Mouse (Mus musculus): ENCODE measurements around the gene Bbs9.

DNA sequence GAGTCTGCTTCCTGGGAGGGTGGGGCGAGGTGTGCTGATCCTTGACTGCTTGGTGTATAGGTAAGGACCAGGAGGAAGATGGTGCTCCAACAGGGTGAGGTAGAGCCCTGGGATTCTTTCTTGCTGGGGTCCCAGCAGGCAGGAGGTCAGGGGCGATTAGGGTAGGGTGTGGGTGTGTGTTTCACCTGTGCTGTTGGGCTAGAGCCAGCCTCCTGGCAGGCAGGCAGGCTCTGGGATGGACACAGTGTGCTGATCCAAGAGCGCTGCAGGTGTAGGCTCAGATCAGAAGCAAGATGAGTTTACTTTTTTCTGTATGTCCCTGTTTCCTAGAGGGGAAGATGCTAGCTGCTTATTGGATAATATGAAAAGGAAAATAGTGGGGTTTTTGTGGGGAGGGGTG lies 108.7 kb downstream of the Bbs9 start:
- TF ChIP-seq UBTF (IDR thresholded peaks at IDR 0.05; ENCODE audit: low read depth, low read length) (no peak), EP300 (IDR thresholded peaks at IDR 0.05; ENCODE audit: low read length) (no peak), CTCF (conservative IDR thresholded peaks at IDR 0.05 in 1 of 2, IDR thresholded peaks at IDR 0.05 in 1 of 2; ENCODE audit: low read depth in 2 of 2, low read length in 2 of 2) (no peak), CHD2 (IDR thresholded peaks at IDR 0.05; ENCODE audit: low read length) (no peak), SIN3A (IDR thresholded peaks at IDR 0.05; ENCODE audit: low read length) (no peak), NELFE (IDR thresholded peaks at IDR 0.05; ENCODE audit: low read depth, low read length) (no peak), POLR2A (IDR thresholded peaks at IDR 0.05; ENCODE audit: low read depth, low read length) (no peak), ELF1 (IDR thresholded peaks at IDR 0.05; ENCODE audit: low read depth, low read length) (no peak), MAFK (IDR thresholded peaks at IDR 0.05; ENCODE audit: insufficient replicate concordance, low read length) (no peak), ZC3H11A (IDR thresholded peaks at IDR 0.05; ENCODE audit: low read depth, low read length) (no peak), POLR2AphosphoS2 (IDR thresholded peaks at IDR 0.05; ENCODE audit: low read depth, low read length) (no peak), ZKSCAN1 (IDR thresholded peaks at IDR 0.05; ENCODE audit: borderline replicate concordance, low read depth, low read length) (no peak)
